Mouse (Mus musculus) regulatory T cell (primary cell): Measurements from ENCODE around the gene Tollip.

Experiments used
- in situ Hi-C: fragments of 300-600 bp; cut with MboI, MseI; formaldehyde crosslinking; loops from one replicate; pipeline ENCODE4 v1.15.1; 2025; ENCODE audit warnings: high pct_unique_total_duplicates

Tollip gene

GRCm38 (mm10) chr7:141934128-141934898, 16.0 kb upstream of the Tollip start:
- in situ Hi-C loops: no loop called here

- in situ Hi-C loops: no loop called here
Observed at GRCm38 (mm10) chr7:141928642-141929041, 10.3 kb upstream of the Tollip start.

GRCm38 (mm10) chr7:141924917-141925316, 6.6 kb upstream of the Tollip start:
- in situ Hi-C loops: loop anchor here (5.0 kb wide), 1 partner anchor 168 kb away; no protein-coding TSS in a partner anchor

- in situ Hi-C loops: loop anchor here (5.0 kb wide), 1 partner anchor 167 kb away; no protein-coding TSS in a partner anchor
Observed at GRCm38 (mm10) chr7:141924121-141924520, 5.8 kb upstream of the Tollip start.

GRCm38 (mm10) chr7:141911305-141911704, 7.0 kb downstream of the Tollip start:
- in situ Hi-C loops: no loop called here

- in situ Hi-C loops: no loop called here
Observed at GRCm38 (mm10) chr7:141908591-141908990, 9.7 kb downstream of the Tollip start.

- in situ Hi-C loops: no loop called here
Observed at GRCm38 (mm10) chr7:141902791-141903190, 15.5 kb downstream of the Tollip start.

- in situ Hi-C loops: no loop called here
Observed at GRCm38 (mm10) chr7:141902269-141902729, 16.0 kb downstream of the Tollip start.

GRCm38 (mm10) chr7:141901825-141902224, 16.5 kb downstream of the Tollip start:
- in situ Hi-C loops: no loop called here

GRCm38 (mm10) chr7:141892151-141892550, 26.2 kb downstream of the Tollip start:
- in situ Hi-C loops: loop anchor here (25.0 kb wide), 1 partner anchor 405 kb away; the partner anchor contains the start of genes Polr2l and Tspan4

- in situ Hi-C loops: loop anchor here (25.0 kb wide), 1 partner anchor 392 kb away; the partner anchor contains the start of genes Polr2l and Tspan4
Observed at GRCm38 (mm10) chr7:141878813-141879212, 39.5 kb downstream of the Tollip start.

- in situ Hi-C loops: loop anchor here (25.0 kb wide), 1 partner anchor 388 kb away; the partner anchor contains the start of genes Polr2l and Tspan4
Observed at GRCm38 (mm10) chr7:141874891-141875290, 43.4 kb downstream of the Tollip start.

- in situ Hi-C loops: no loop called here
Observed at GRCm38 (mm10) chr7:141870553-141870952, 47.8 kb downstream of the Tollip start.

GRCm38 (mm10) chr7:141869644-141870043, 48.7 kb downstream of the Tollip start:
- in situ Hi-C loops: no loop called here

- in situ Hi-C loops: no loop called here
Observed at GRCm38 (mm10) chr7:141861046-141861445, 57.3 kb downstream of the Tollip start.

GRCm38 (mm10) chr7:141840354-141840753, 78.0 kb downstream of the Tollip start:
- in situ Hi-C loops: no loop called here

- in situ Hi-C loops: no loop called here
Observed at GRCm38 (mm10) chr7:141838779-141839178, 79.5 kb downstream of the Tollip start, which contains the start of gene Muc5b. Gene Muc5b (plus strand): TSS chr7:141839070.

- in situ Hi-C loops: no loop called here
Observed at GRCm38 (mm10) chr7:141836423-141836822, 81.9 kb downstream of the Tollip start.

- in situ Hi-C loops: no loop called here
Observed at GRCm38 (mm10) chr7:141835941-141836340, 82.4 kb downstream of the Tollip start.
